Mouse (Mus musculus) 3134 (cell line): ENCODE results near the gene Tnfrsf9.
"Not testable (repeated sequence)": the region's sequence is repeated elsewhere in the genome, so short reads cannot be mapped to it uniquely, and the experiment has no call there.

ENCODE experiments used
- DNase-seq: peaks from one replicate; pipeline ENCODE4 v3.0.0-alpha.2; 2011; ENCODE audit warnings: low spot score; ENCODE audit not compliant: insufficient read length; ENCODE audit errors: extremely low read depth

Tnfrsf9 gene

GRCm38 (mm10) chr4:150914290-150914733 is at the start of gene Tnfrsf9, which contains the start of gene Park7:
Tnfrsf9 (plus strand) TSS chr4:150914562.
Park7 (minus strand) TSS chr4:150914437.
- DNase-seq = peak; percentile 93

GRCm38 (mm10) chr4:150865371-150865770 is 49.0 kb upstream of the Tnfrsf9 start:
- no peak for DNase-seq

- no peak for DNase-seq
These were observed 48.3 kb upstream of the Tnfrsf9 start for GRCm38 (mm10) chr4:150866069-150866468.

GRCm38 (mm10) chr4:150866494-150866893 is 47.9 kb upstream of the Tnfrsf9 start:
- no peak for DNase-seq

GRCm38 (mm10) chr4:150868161-150868560 is 46.2 kb upstream of the Tnfrsf9 start:
- no peak for DNase-seq

- no peak for DNase-seq
These were observed 45.5 kb upstream of the Tnfrsf9 start for GRCm38 (mm10) chr4:150868859-150869258.

GRCm38 (mm10) chr4:150869276-150870197 is 44.8 kb upstream of the Tnfrsf9 start:
- DNase-seq = no peak

- DNase-seq = no peak
These were observed 43.4 kb upstream of the Tnfrsf9 start for GRCm38 (mm10) chr4:150870963-150871391.

GRCm38 (mm10) chr4:150871392-150872138 is 42.8 kb upstream of the Tnfrsf9 start:
- DNase-seq = peak; percentile 56

GRCm38 (mm10) chr4:150872139-150872651 is 42.2 kb upstream of the Tnfrsf9 start:
- peak; percentile 25 for DNase-seq

- no peak for DNase-seq
These were observed 41.7 kb upstream of the Tnfrsf9 start for GRCm38 (mm10) chr4:150872681-150873080.

- not testable (repeated sequence) for DNase-seq
These were observed 39.9 kb upstream of the Tnfrsf9 start for GRCm38 (mm10) chr4:150874416-150874815.

- no peak for DNase-seq
These were observed 39.0 kb upstream of the Tnfrsf9 start for GRCm38 (mm10) chr4:150875393-150875792.

- DNase-seq = no peak
These were observed 34.7 kb upstream of the Tnfrsf9 start for GRCm38 (mm10) chr4:150879631-150880030.

GRCm38 (mm10) chr4:150880364-150880763 is 34.0 kb upstream of the Tnfrsf9 start:
- DNase-seq = no peak

- DNase-seq = no peak
These were observed 31.7 kb upstream of the Tnfrsf9 start for GRCm38 (mm10) chr4:150882632-150883031.

GRCm38 (mm10) chr4:150887903-150888302 is 26.5 kb upstream of the Tnfrsf9 start:
- no peak for DNase-seq

GRCm38 (mm10) chr4:150888492-150888891 is 25.9 kb upstream of the Tnfrsf9 start:
- no peak for DNase-seq

GRCm38 (mm10) chr4:150889273-150889954 is 24.9 kb upstream of the Tnfrsf9 start:
- DNase-seq = no peak

- DNase-seq = no peak
These were observed 24.4 kb upstream of the Tnfrsf9 start for GRCm38 (mm10) chr4:150889955-150890315.

GRCm38 (mm10) chr4:150891308-150891707 is 23.1 kb upstream of the Tnfrsf9 start:
- DNase-seq = no peak
